Mouse (Mus musculus) right cerebral cortex, adult 18-20 months (tissue): ENCODE results near the gene Gm7861.
"Not testable (repeated sequence)": the region's sequence is repeated elsewhere in the genome, so short reads cannot be mapped to it uniquely, and the experiment has no call there.

Experiments used
- DNase-seq: peaks from one replicate; pipeline ENCODE4 v3.0.0; 2022; ENCODE audit warnings: mixed read lengths

Gene Gm7861

GRCm38 (mm10) chr8:21594408-21594807 is at the start of gene Gm7861:
Gene Gm7861, minus strand, starts transcription at chr8:21594508.
- DNase-seq, result not testable (repeated sequence)

DNA sequence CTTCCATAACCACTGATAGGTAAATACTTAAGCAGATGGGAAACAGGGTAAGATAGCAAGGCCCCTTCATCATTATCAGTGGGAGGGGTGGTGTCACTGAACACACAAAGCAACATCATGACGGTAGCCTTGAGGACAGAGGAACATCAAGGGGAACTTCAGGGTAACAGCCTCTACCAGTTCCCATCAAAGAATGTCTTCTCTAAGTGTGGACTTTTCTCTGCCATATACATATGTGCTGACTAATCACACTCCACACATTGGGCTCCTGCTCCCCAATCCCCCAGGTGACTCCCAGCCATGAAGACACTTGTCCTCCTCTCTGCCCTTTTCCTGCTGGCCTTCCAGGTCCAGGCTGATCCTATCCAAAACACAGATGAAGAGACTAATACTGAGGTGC is 23.6 kb upstream of the Gm7861 start, which contains the start of gene Defa26:
TSS of gene Defa26 (plus strand) at position 301 of the 400 bp plus-strand sequence.
- DNase-seq, result not testable (repeated sequence)

- not testable (repeated sequence) for DNase-seq
Measured at GRCm38 (mm10) chr8:21582706-21583105, 11.6 kb downstream of the Gm7861 start, which contains the start of gene Defa28. Gene Defa28, plus strand, starts transcription at chr8:21583006.

DNA sequence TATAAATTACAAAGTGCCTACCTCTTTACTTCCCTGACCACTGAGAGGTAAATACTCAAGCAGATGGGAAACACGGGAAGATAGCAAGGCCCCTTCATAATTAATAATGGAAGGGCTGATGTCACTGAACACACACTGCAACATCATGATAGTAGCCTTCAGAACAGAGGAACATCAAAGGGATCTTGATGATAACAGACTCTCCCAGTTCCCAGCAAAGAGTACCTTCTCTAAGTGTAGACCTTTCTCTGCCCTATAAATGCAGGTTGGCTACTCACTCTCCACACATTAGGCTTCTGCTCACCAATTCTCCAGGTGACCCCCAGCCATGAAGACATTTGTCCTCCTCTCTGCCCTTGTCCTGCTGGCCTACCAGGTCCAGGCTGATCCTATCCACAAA is 29.2 kb downstream of the Gm7861 start, which contains the start of gene Defa37:
TSS of gene Defa37 (plus strand) at position 301 of the 400 bp plus-strand sequence.
- DNase-seq, result not testable (repeated sequence)
